Mouse (Mus musculus) CH12.LX (cell line): Measurements from ENCODE around the gene Plpp1. TPM values are rescaled to one million over a fixed set of nuclear protein-coding genes. Genes with fewer than 3 reads are reported as not detected.

ENCODE experiments used
- DNase-seq: peaks from one replicate; pipeline ENCODE4 v3.0.0-alpha.2; 2013; ENCODE audit errors: extremely low read depth
- H3K27ac ChIP-seq: 2 replicates; pipeline ENCODE4 v1.5.1; 2012; ENCODE audit warnings: low read depth, mild to moderate bottlenecking, control low read depth, moderate library complexity; ENCODE audit not compliant: insufficient read depth
- H3K27me3 ChIP-seq: replicated peaks from 2 replicates; pipeline ENCODE3; 2012; ENCODE audit warnings: inconsistent platforms
- H3K36me3 ChIP-seq, 2 experiments: replicated peaks in 1 of 2; 2 replicates each; pipeline versions ENCODE3 to v1.6.1; 2012; ENCODE audit warnings: inconsistent platforms in 1 of 2, low read length in 1 of 2, mild to moderate bottlenecking in 1 of 2, mixed read lengths in 1 of 2, moderate library complexity in 1 of 2; ENCODE audit not compliant: control insufficient read depth in 1 of 2, insufficient read depth in 1 of 2
- H3K4me1 ChIP-seq, 2 experiments: 2 replicates each; pipeline ENCODE4 v1.6.1; 2012; ENCODE audit warnings: inconsistent platforms in 1 of 2, moderate library complexity in 1 of 2; ENCODE audit not compliant: insufficient read depth in 2 of 2, control insufficient read depth in 1 of 2
- H3K4me2 ChIP-seq: 2 replicates; pipeline ENCODE4 v1.6.1; 2012; ENCODE audit warnings: low read depth, mild to moderate bottlenecking, control low read depth; ENCODE audit not compliant: poor library complexity, insufficient read depth, severe bottlenecking
- H3K4me3 ChIP-seq, 3 experiments: fragments of 150-350 bp in 1 of 3; sonication (generic) in 1 of 3; replicated peaks in 1 of 3; 2 replicates each; pipeline versions ENCODE3 to v1.5.1; 2011 to 2012; ENCODE audit warnings: low read depth in 2 of 3, low read length in 2 of 3, mild to moderate bottlenecking in 2 of 3, moderate library complexity in 2 of 3, control low read depth in 1 of 3, improper control_type of control experiment in 1 of 3, inconsistent platforms in 1 of 3, mixed read lengths in 1 of 3; ENCODE audit not compliant: poor library complexity in 1 of 3
- H3K79me2 ChIP-seq: replicated peaks from 2 replicates; pipeline ENCODE4 v1.6.1; 2012; ENCODE audit warnings: mild to moderate bottlenecking, moderate library complexity; ENCODE audit not compliant: control insufficient read depth, poor library complexity, insufficient read depth, severe bottlenecking; ENCODE audit errors: extremely low read depth
- H3K9ac ChIP-seq: 2 replicates; pipeline ENCODE4 v1.6.1; 2012; ENCODE audit warnings: low read depth, mild to moderate bottlenecking, control low read depth, moderate library complexity; ENCODE audit not compliant: insufficient read depth
- H3K9me3 ChIP-seq: replicated peaks from 2 replicates; pipeline ENCODE3; 2012; ENCODE audit warnings: low read length, inconsistent platforms, mixed read lengths
- BHLHE40 ChIP-seq: IDR thresholded peaks from 2 replicates; pipeline ENCODE4 v1.6.1; 2011; ENCODE audit warnings: mild to moderate bottlenecking, low read depth, low read length, improper control_type of control experiment
- E2F4 ChIP-seq: IDR thresholded peaks from 2 replicates; pipeline ENCODE4 v1.6.1; 2011; ENCODE audit warnings: low read depth, low read length, improper control_type of control experiment; ENCODE audit not compliant: insufficient replicate concordance
- GABPA ChIP-seq: IDR thresholded peaks from 2 replicates; pipeline ENCODE4 v1.6.1; 2012; ENCODE audit warnings: low read depth, low read length, improper control_type of control experiment, inconsistent platforms; ENCODE audit not compliant: insufficient replicate concordance
- JUN ChIP-seq: IDR thresholded peaks from 2 replicates; pipeline ENCODE4 v1.6.1; 2011; ENCODE audit warnings: low read depth, mild to moderate bottlenecking, low read length, improper control_type of control experiment, moderate library complexity; ENCODE audit not compliant: insufficient read depth
- JUND ChIP-seq: conservative IDR thresholded peaks from 2 replicates; pipeline ENCODE4 v1.6.1; 2011; ENCODE audit warnings: low read depth, low read length, improper control_type of control experiment
- KAT2A ChIP-seq: IDR thresholded peaks from 2 replicates; pipeline ENCODE4 v1.6.1; 2012; ENCODE audit warnings: low read length, improper control_type of control experiment, inconsistent platforms; ENCODE audit not compliant: insufficient replicate concordance
- MAFK ChIP-seq: IDR thresholded peaks from 2 replicates; pipeline ENCODE4 v1.6.1; 2011; ENCODE audit warnings: low read length, improper control_type of control experiment; ENCODE audit not compliant: insufficient replicate concordance
- MAX ChIP-seq: IDR thresholded peaks from 2 replicates; pipeline ENCODE4 v1.6.1; 2011; ENCODE audit warnings: low read length, improper control_type of control experiment
- MAZ ChIP-seq: IDR thresholded peaks from 2 replicates; pipeline ENCODE4 v1.6.1; 2012; ENCODE audit warnings: low read depth, mild to moderate bottlenecking, inconsistent platforms, low read length, improper control_type of control experiment, moderate library complexity
- MEF2A ChIP-seq: IDR thresholded peaks from 2 replicates; pipeline ENCODE4 v1.6.1; 2014; ENCODE audit warnings: low read depth, mild to moderate bottlenecking, inconsistent platforms, low read length, improper control_type of control experiment, borderline replicate concordance
- MXI1 ChIP-seq: IDR thresholded peaks from 2 replicates; pipeline ENCODE4 v1.6.1; 2011; ENCODE audit warnings: mild to moderate bottlenecking, low read depth, low read length, improper control_type of control experiment
- NELFE ChIP-seq: IDR thresholded peaks from 2 replicates; pipeline ENCODE4 v1.6.1; 2011; ENCODE audit warnings: low read depth, low read length, improper control_type of control experiment
- PAX5 ChIP-seq: IDR thresholded peaks from 2 replicates; pipeline ENCODE4 v1.6.1; 2012; ENCODE audit warnings: low read length, inconsistent platforms, mixed read lengths
- POLR2AphosphoS2 ChIP-seq: IDR thresholded peaks from 2 replicates; pipeline ENCODE4 v1.6.1; 2011; ENCODE audit warnings: low read depth, low read length, improper control_type of control experiment
- RAD21 ChIP-seq: IDR thresholded peaks from 2 replicates; pipeline ENCODE4 v1.6.1; 2011; ENCODE audit warnings: low read depth, mild to moderate bottlenecking, low read length, improper control_type of control experiment, moderate library complexity
- SIN3A ChIP-seq: IDR thresholded peaks from 2 replicates; pipeline ENCODE4 v1.6.1; 2012; ENCODE audit warnings: low read length, improper control_type of control experiment, inconsistent platforms
- UBTF ChIP-seq: IDR thresholded peaks from 2 replicates; pipeline ENCODE4 v1.6.1; 2012; ENCODE audit warnings: low read depth, mild to moderate bottlenecking, inconsistent platforms, low read length, improper control_type of control experiment, moderate library complexity
- USF2 ChIP-seq: conservative IDR thresholded peaks from 2 replicates; pipeline ENCODE4 v1.6.1; 2011; ENCODE audit warnings: low read depth, low read length, improper control_type of control experiment
- ZNF384 ChIP-seq: IDR thresholded peaks from 2 replicates; pipeline ENCODE4 v1.6.1; 2012; ENCODE audit warnings: low read depth, low read length, improper control_type of control experiment, inconsistent platforms
- dilution Hi-C: fragments of 300-500 bp; cut with MboI; formaldehyde crosslinking; loops from 2 replicates; pipeline ENCODE4 v1.14.3; 2020; ENCODE audit warnings: low sequenced_read_pairs; ENCODE audit not compliant: extremely low pct_unique_long_range_greater_than_20kb, extremely low pct_ligation_motif_present
- in situ Hi-C: fragments of 300-500 bp; cut with MboI; formaldehyde crosslinking; loops from 3 replicates; pipeline ENCODE4 v1.14.3; 2019; ENCODE audit warnings: low sequenced_read_pairs, low pct_ligation_motif_present, low pct_unique_long_range_greater_than_20kb, mixed read lengths
- polyA plus RNA-seq: library from polyadenylated mRNA; unstranded; fragments of >175 nt; gene quantifications from 2 replicates; pipeline ENCODE4 v1.2.1, GENCODE M21; 2012; ENCODE audit warnings: low read depth; ENCODE audit not compliant: insufficient read length
- total RNA-seq, 2 experiments: library from RNA; depleted of rRNA; stranded (reverse); fragments of 300-350 nt in 1 of 2; fragments of >200 nt in 1 of 2; gene quantifications; 2 replicates each; pipeline ENCODE4 v1.2.3; 2012 to 2014

Gene Plpp1
- total and polyA plus RNA-seq, 3 experiments = 50.2 to 90.9 (median 67.6) TPM

DNA sequence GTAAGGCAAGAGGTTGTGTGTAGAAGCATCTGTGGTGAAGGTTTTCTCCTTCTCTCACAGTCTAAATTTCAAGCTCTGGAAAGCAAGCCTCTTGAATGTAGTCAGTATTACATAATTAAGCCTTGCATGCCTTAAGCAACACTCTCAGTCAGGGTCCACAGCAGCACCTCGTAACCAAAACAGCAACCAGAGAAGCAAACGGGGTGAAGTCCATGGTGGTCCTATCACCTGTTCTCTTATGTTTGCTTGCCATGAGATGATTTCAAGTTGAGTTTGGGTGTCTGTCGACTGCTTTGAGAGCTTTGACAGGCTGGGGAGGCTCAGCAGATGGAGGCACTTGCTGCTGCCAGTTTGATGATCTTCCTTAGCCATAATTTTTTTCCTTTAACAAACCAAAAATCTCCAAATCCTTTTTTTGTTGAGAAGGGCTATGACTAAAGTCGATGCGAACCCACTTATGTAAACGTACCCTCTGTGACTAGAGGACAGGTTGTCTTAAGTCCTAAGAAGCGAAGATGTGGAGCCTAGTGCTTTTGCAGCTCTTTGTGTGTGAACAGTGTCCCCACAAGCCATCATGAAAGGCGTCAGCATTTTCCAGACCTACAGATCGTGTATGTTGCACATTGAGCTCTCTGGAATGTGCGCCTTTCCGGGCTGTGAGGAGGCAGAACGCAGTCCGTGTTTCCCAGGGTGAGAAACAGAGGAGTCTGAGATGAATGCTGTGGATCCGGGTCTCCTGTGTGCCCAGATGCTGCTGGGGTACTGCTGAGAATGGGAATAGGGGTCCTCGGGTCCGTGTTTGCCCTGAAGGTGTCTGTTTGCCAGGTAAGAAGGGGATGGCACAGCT lies 39.9 kb downstream of the Plpp1 start:
- no peak for TF ChIP-seq MAFK
- TF ChIP-seq POLR2AphosphoS2 = no peak
- no peak for TF ChIP-seq GABPA
- no peak for TF ChIP-seq E2F4
- TF ChIP-seq KAT2A = no peak
- TF ChIP-seq USF2 = no peak
- TF ChIP-seq ZNF384 = no peak
- no peak for TF ChIP-seq JUND
- no peak for TF ChIP-seq MAZ
- no peak for TF ChIP-seq SIN3A
- TF ChIP-seq JUN = no peak
- TF ChIP-seq MAX = no peak
- no peak for TF ChIP-seq RAD21
- no peak for TF ChIP-seq MEF2A
- Histone ChIP-seq H3K27ac (no peak overlapping the region), H3K4me1 (no peaks in the 10 kb centered on the region), H3K9me3 (peaks cover 8% of the 10 kb centered on the region), H3K4me2 (no peak overlapping the region), H3K9ac (no peak overlapping the region), H3K36me3 (peaks cover 22 to 71% of the 10 kb centered on the region in 2 experiments), H3K4me3 (no peak overlapping the region), H3K79me2 (no peaks in the 10 kb centered on the region), H3K27me3 (no peaks in the 10 kb centered on the region)
- no peak for DNase-seq
- in situ Hi-C loops = no loop called here
- dilution Hi-C loops = no loop called here

DNA sequence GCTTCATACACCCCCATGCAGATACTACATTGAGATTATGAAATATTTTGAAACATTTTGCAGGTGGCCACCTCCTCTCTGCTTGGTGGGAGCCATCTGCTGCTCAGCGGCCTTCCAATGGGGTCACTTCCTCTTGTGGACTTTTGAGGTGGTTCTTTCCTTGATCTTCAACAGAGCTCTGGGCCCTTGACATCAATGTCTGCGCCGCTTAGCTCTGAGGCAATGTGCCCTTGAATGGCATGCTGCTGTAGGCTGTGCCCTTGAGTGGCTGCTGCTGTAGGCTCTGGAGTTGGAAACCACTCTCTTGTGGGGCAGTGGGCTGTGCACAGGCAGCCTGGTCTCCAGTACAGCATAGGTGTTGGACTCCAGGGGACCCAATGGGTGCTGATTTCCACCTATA lies 45.3 kb downstream of the Plpp1 start:
- in situ Hi-C loops = no loop called here

More for the DNA sequence above, 45.3 kb downstream of the Plpp1 start:
- Histone ChIP-seq H3K9ac (no peak overlapping the region), H3K27ac (no peak overlapping the region), H3K27me3 (no peaks in the 10 kb centered on the region), H3K4me1 (no peaks in the 10 kb centered on the region), H3K36me3 (peaks cover 19 to 78% of the 10 kb centered on the region in 2 experiments), H3K79me2 (no peaks in the 10 kb centered on the region), H3K4me2 (no peak overlapping the region), H3K9me3 (peaks cover 9% of the 10 kb centered on the region), H3K4me3 (no peak overlapping the region)
- TF ChIP-seq NELFE = no peak
- TF ChIP-seq ZNF384 = no peak
- no peak for TF ChIP-seq UBTF
- no peak for TF ChIP-seq BHLHE40
- no peak for TF ChIP-seq MAZ
- TF ChIP-seq PAX5 = no peak
- no peak for TF ChIP-seq MXI1
- dilution Hi-C loops = no loop called here
- no peak for DNase-seq
